Mouse (Mus musculus): Measurements from ENCODE around the gene D1Ertd622e. TPM values are rescaled to one million over a fixed set of nuclear protein-coding genes. Genes with fewer than 3 reads are reported as not detected.

The D1Ertd622e gene
- polyA plus RNA-seq, 1 experiment from 2014 or later = 21.3 TPM

GRCm38 (mm10) chr1:97576576-97576975 lies 85.3 kb downstream of the D1Ertd622e start:
- no peaks in the 10 kb centered on the region for H3K4me1 ChIP-seq
- no peaks in the 10 kb centered on the region for H3K27me3 ChIP-seq (replicated peaks)
- H3K4me3 ChIP-seq (replicated peaks) = no peak overlapping the region
- WGBS = 89% methylated on average over 3 of the region's 3 CpGs
- no peak overlapping the region for H3K9ac ChIP-seq
- H3K27ac ChIP-seq = no peak overlapping the region
- no peak for ATAC-seq (ENCODE audit: insufficient read depth, low FRiP score, low read depth)
- H3K36me3 ChIP-seq = no peaks in the 10 kb centered on the region
- no peaks in the 10 kb centered on the region for H3K9me3 ChIP-seq
- H3K4me2 ChIP-seq = no peak overlapping the region

- no peaks in the 10 kb centered on the region for H3K36me3 ChIP-seq
- no peaks in the 10 kb centered on the region for H3K27me3 ChIP-seq (replicated peaks)
- no peaks in the 10 kb centered on the region for H3K9me3 ChIP-seq
- ATAC-seq (ENCODE audit: insufficient read depth, low FRiP score, low read depth) = no peak
- 52% methylated on average over 9 of the region's 9 CpGs for WGBS
- H3K9ac ChIP-seq = no peak overlapping the region
- H3K4me1 ChIP-seq = no peaks in the 10 kb centered on the region
- no peak overlapping the region for H3K27ac ChIP-seq
- no peak overlapping the region for H3K4me3 ChIP-seq (replicated peaks)
- no peak overlapping the region for H3K4me2 ChIP-seq
Measured at GRCm38 (mm10) chr1:97570814-97571213, 91.1 kb downstream of the D1Ertd622e start.

- no peak overlapping the region for H3K9ac ChIP-seq
- no peak overlapping the region for H3K4me3 ChIP-seq (replicated peaks)
- no peak overlapping the region for H3K4me2 ChIP-seq
- H3K36me3 ChIP-seq = no peaks in the 10 kb centered on the region
- 95% methylated on average over 4 of the region's 4 CpGs for WGBS
- H3K4me1 ChIP-seq = no peaks in the 10 kb centered on the region
- H3K27ac ChIP-seq = no peak overlapping the region
- ATAC-seq (ENCODE audit: insufficient read depth, low FRiP score, low read depth) = no peak
- no peaks in the 10 kb centered on the region for H3K9me3 ChIP-seq
- H3K27me3 ChIP-seq (replicated peaks) = no peaks in the 10 kb centered on the region
Measured at GRCm38 (mm10) chr1:97567956-97568355, 93.9 kb downstream of the D1Ertd622e start.

GRCm38 (mm10) chr1:97564641-97565040 lies 97.2 kb downstream of the D1Ertd622e start:
- no peak overlapping the region for H3K4me2 ChIP-seq
- no peak overlapping the region for H3K4me3 ChIP-seq (replicated peaks)
- ATAC-seq (ENCODE audit: insufficient read depth, low FRiP score, low read depth) = no peak
- no peaks in the 10 kb centered on the region for H3K27me3 ChIP-seq (replicated peaks)
- H3K9ac ChIP-seq = no peak overlapping the region
- H3K27ac ChIP-seq = no peak overlapping the region
- no peaks in the 10 kb centered on the region for H3K36me3 ChIP-seq
- H3K4me1 ChIP-seq = no peaks in the 10 kb centered on the region
- 83% methylated on average over 1 of the region's 1 CpGs for WGBS
- no peaks in the 10 kb centered on the region for H3K9me3 ChIP-seq

- H3K9me3 ChIP-seq = no peaks in the 10 kb centered on the region
- no peak overlapping the region for H3K27ac ChIP-seq
- WGBS = 90% methylated on average over 3 of the region's 3 CpGs
- no peak overlapping the region for H3K9ac ChIP-seq
- ATAC-seq (ENCODE audit: insufficient read depth, low FRiP score, low read depth) = no peak
- no peak overlapping the region for H3K4me2 ChIP-seq
- H3K27me3 ChIP-seq (replicated peaks) = no peaks in the 10 kb centered on the region
- H3K4me3 ChIP-seq (replicated peaks) = no peak overlapping the region
- H3K36me3 ChIP-seq = no peaks in the 10 kb centered on the region
- no peaks in the 10 kb centered on the region for H3K4me1 ChIP-seq
Measured at GRCm38 (mm10) chr1:97562867-97563266, 99.0 kb downstream of the D1Ertd622e start.

Other genes with a start within 250 kb of the D1Ertd622e start
- gene Gin1, start 108.1 kb upstream of the D1Ertd622e start, polyA plus RNA-seq (2015; fragmentation: Nextera tagmentation; extraction: Ambion mirVana) = 18.4 and 18.8 TPM in 2 replicates
- 28.1 and 33.3 TPM in 2 replicates for gene Ppip5k2, start 108.3 kb upstream of the D1Ertd622e start, polyA plus RNA-seq (2015; fragmentation: Nextera tagmentation; extraction: Ambion mirVana)

All from stomach, embryonic 15.5 days (tissue).